Comparison of ENCODE assay signal across 8 mouse cellular contexts in the genomic region with DNA sequence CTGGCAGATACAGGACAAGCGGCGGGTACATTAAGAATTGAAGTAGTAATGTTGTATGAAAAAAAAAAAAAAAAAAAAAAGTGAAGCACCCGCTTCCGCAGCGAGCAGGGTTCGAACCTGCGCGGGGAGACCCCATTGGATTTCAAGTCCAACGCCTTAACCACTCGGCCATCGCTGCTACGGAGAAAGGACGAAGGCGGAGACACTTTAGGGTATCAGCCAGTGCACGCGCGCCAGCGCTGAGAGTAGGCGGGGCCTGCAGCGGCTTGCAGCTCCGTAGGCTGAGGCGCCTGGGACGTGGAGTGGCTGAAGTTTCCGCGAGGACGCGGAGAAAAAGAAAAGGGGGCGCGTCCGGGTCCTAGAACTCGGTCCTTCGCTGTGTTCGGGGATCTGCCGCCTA. TPM values are rescaled to one million over a fixed set of nuclear protein-coding genes. Genes with fewer than 3 reads are reported as not detected.
DNase-seq lines count a peak whose midpoint lies in the region; ATAC-seq lines count a peak whose summit lies in the region.

No protein-coding gene starts in this region.

- intact Hi-C loops in left cerebral cortex, postnatal 14 days (cut with DNase I) = loop anchor here (5.0 to 10.0 kb wide), 2 partner anchors 48 to 655 kb away; no protein-coding TSS in a partner anchor

- H3K9ac ChIP-seq in intestine, embryonic 14.5 days (ENCODE audit: low read length) = peak overlapping the region; percentile 83

- peak overlapping the region; percentile 80 for H3K27ac ChIP-seq in intestine, embryonic 14.5 days (ENCODE audit: low read depth)

- no peaks in the 10 kb centered on the region for H3K27me3 ChIP-seq in intestine, embryonic 14.5 days (replicated peaks; ENCODE audit: control insufficient read depth, insufficient read depth, low read length)

- no peaks in the 10 kb centered on the region for H3K36me3 ChIP-seq in intestine, embryonic 14.5 days (ENCODE audit: control insufficient read depth, insufficient read depth, low read length)

- H3K4me3 ChIP-seq in intestine, embryonic 14.5 days (ENCODE audit: low read depth, low read length) = peak overlapping the region; percentile 84

- no peaks in the 10 kb centered on the region; the same call in 1 of the 2 replicates for H3K4me1 ChIP-seq in intestine, embryonic 14.5 days (replicated peaks; ENCODE audit: control insufficient read depth, insufficient read depth, low read length)

- no peaks in the 10 kb centered on the region for H3K9me3 ChIP-seq in intestine, embryonic 14.5 days (ENCODE audit: control insufficient read depth, low read length)

- peak; percentile 96 for ATAC-seq in intestine, embryonic 14.5 days (replicated peaks; ENCODE audit: low FRiP score, low TSS enrichment, low read depth)

- peak overlapping the region; percentile 55 for H3K4me2 ChIP-seq in intestine, embryonic 14.5 days (ENCODE audit: low read length)

- 0% methylated on average over 34 of the region's 34 CpGs for WGBS in intestine, embryonic 14.5 days

- DNase-seq in adrenal gland, adult 18-20 months (ENCODE audit: low spot score in 2 of 2) = peak; percentile 100
- DNase-seq in embryo, embryonic 11 days = peak; percentile 94
- peak; percentile 95 for DNase-seq in gastrocnemius, postnatal 25 days
- DNase-seq in intestine, embryonic 14.5 days (ENCODE audit: low spot score) = peak; percentile 100
- peak; percentile 99 to 100 for DNase-seq in left cerebral cortex, postnatal 14 days (ENCODE audit: low spot score in 2 of 2)
- DNase-seq in mesoderm, embryonic 11.5 days (ENCODE audit: low read depth, low spot score) = peak; percentile 98
- DNase-seq in right cerebral cortex, postnatal 36 days (ENCODE audit: low spot score in 2 of 2) = peak; percentile 96 to 99
- DNase-seq in yolk sac, embryonic 10.5 days (ENCODE audit: low spot score) = peak; percentile 98

RNA-seq across cellular contexts. Expression of a gene that starts 0.5 kb away (rescaled TPM):
- under 1 TPM; 0.40 to 0.48 TPM for total RNA-seq in adrenal gland, adult 18-20 months (2021)
- total RNA-seq in gastrocnemius, postnatal 25 days (2021) = 10 to 100 TPM; 11.0 to 15.8 TPM
- polyA plus RNA-seq in intestine, embryonic 14.5 days (2014; fragmentation: Nextera tagmentation; extraction: Ambion mirVana) = 1.5 and 1.7 TPM in 2 replicates
- 1 to 10 TPM; 1.0 to 2.0 TPM for total RNA-seq in left cerebral cortex, postnatal 14 days (2021)

RNA-seq across cellular contexts. Expression of a gene that starts 7.8 kb away (rescaled TPM):
- not detected for total RNA-seq in adrenal gland, adult 18-20 months (2021)
- total RNA-seq in gastrocnemius, postnatal 25 days (2021) = not detected
- polyA plus RNA-seq in intestine, embryonic 14.5 days (2014; fragmentation: Nextera tagmentation; extraction: Ambion mirVana) = not detected in 2 replicates
- not detected for total RNA-seq in left cerebral cortex, postnatal 14 days (2021)

RNA-seq across cellular contexts. Expression of a gene that starts 47.1 kb away (rescaled TPM):
- 10 to 100 TPM; 16.1 to 22.2 TPM for total RNA-seq in adrenal gland, adult 18-20 months (2021)
- 10 to 100 TPM; 14.4 to 15.6 TPM for total RNA-seq in gastrocnemius, postnatal 25 days (2021)
- 7.5 and 8.3 TPM in 2 replicates for polyA plus RNA-seq in intestine, embryonic 14.5 days (2014; fragmentation: Nextera tagmentation; extraction: Ambion mirVana)
- 10 to 100 TPM; 13.0 to 14.0 TPM for total RNA-seq in left cerebral cortex, postnatal 14 days (2021)

RNA-seq across cellular contexts. Expression of a gene that starts 47.9 kb away (rescaled TPM):
- total RNA-seq in adrenal gland, adult 18-20 months (2021) = 10 to 100 TPM; 14.6 to 17.8 TPM
- total RNA-seq in gastrocnemius, postnatal 25 days (2021) = 1 to 10 TPM; 5.4 to 6.8 TPM
- 6.8 and 6.9 TPM in 2 replicates for polyA plus RNA-seq in intestine, embryonic 14.5 days (2014; fragmentation: Nextera tagmentation; extraction: Ambion mirVana)
- total RNA-seq in left cerebral cortex, postnatal 14 days (2021) = 10 to 100 TPM; 11.4 to 13.4 TPM

Comparison
In these comparisons a context has a peak if more than half of its experiments do, and no peak if none do; other contexts are left out.
1. Peak in every context shown above with its lines: DNase-seq, ATAC-seq, H3K4me3 ChIP-seq and H3K27ac ChIP-seq.
2. RNA of a gene that starts 0.5 kb away (total RNA-seq): 11.0 to 15.8 TPM in gastrocnemius, postnatal 25 days; 1.0 to 2.0 TPM in left cerebral cortex, postnatal 14 days and 0.40 to 0.48 TPM in adrenal gland, adult 18-20 months; every median in the first group is over 4 times any median in the second.